Mouse (Mus musculus): ENCODE measurements at regions not wholly inside any gene's neighbourhood (a gene's known extent, or its start where the extent isn't known, plus 50 kb on each side); places are given as distances from the start of the nearest gene placed in this dataset.

DNA sequence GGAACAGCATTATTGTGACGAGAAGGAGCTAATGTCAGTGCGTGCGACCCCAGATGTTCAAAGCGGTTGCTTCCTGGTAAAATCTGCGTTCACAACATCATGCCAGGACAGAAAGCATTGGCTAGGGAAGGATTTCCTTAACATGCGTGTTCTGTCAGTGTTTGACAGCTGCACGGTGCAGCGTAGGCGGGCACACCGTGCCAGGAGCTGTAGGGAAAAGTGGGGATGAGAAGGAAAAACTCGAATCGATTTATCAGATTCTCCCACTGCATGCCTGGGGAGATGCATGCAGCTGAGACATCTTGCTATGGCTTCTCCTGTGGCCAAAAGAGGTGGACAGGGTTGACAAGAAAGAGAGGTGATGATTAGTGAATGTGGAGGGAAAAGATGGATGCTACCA, 311.2 kb downstream of the Cenpc1 start:
- TF ChIP-seq FLI1 (IDR thresholded peaks at IDR 0.05; ENCODE audit: low read length) (no peak), GATA1 (IDR thresholded peaks at IDR 0.05; ENCODE audit: borderline replicate concordance, low read length) (no peak)

Measured in megakaryocyte, embryonic 14.5 days (primary cell).